Mouse (Mus musculus): ENCODE measurements around the gene Chst1. TPM values are rescaled to one million over a fixed set of nuclear protein-coding genes. Genes with fewer than 3 reads are reported as not detected.

The Chst1 gene
- 5.2 TPM in 2 replicates for polyA plus RNA-seq (2015; fragmentation: Nextera tagmentation; extraction: Ambion mirVana)

DNA sequence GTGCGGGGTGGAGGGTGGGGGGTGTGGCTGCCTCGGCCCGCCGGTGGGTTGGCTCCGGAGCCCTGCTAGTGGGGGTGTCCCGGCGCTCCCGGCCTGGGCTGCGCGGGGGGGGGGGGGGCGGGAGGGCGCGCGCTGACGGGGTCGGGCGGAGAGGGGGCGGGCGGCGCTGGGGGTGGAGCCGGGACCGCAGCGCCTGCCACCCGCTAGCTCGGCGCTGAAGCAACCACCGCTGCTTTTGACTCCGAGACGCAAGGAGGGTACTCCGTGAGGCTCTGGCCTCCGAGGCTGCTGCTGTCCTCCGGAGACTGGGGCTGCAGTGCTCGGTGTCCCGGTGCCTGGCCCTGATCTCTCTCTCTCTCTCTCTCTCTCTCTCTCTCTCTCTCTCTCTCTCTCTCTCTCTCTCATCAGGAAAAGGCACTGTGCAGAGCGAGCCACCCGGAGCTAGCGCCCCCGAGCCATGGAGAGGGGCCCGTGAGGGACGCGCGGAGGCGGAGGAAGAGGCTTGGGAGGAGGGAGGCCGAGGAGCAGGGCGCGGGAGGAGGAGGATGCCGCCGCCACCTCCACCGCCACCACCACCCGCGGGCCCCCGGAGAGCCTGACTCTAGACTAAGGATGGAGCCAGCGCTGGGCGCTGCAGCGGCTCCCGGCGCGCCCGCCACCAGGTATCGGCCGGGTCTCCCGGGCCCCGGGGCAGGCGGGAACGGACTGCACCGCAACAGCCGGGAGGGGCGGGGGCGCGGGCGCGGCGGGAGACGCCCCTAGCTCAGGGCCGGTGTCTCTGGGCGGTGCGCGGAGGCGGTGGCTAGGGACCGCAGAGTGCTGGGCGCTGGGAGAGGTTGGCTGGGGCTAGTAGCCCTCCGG is at the start of gene Chst1:
Gene Chst1, plus strand, starts transcription at position 221 of the 861 bp plus-strand sequence.
- WGBS: 0% methylated on average over 24 of the region's 82 CpGs
- TF ChIP-seq CTCF (IDR thresholded peaks at IDR 0.05) (no peak), EP300 (IDR thresholded peaks at IDR 0.05) (no peak)
- ATAC-seq (peak; percentile 59), DNase-seq (ENCODE audit: low spot score) (peak; percentile 47)
- peak within 1 kb of the TSS; percentile 87 for H3K4me2 ChIP-seq (replicated peaks; ENCODE audit: low read depth, low read length)
- H3K36me3 ChIP-seq (ENCODE audit: insufficient read depth, low read length): no peaks in the 10 kb centered on the region
- peaks cover 13% of the 10 kb centered on the region; the same call in 1 of the 2 replicates for H3K27me3 ChIP-seq (replicated peaks; ENCODE audit: insufficient read depth, low read length)
- no peaks in the 10 kb centered on the region for H3K4me1 ChIP-seq (ENCODE audit: insufficient read depth, low read depth, low read length)
- H3K9me3 ChIP-seq (ENCODE audit: low read length): no peaks in the 10 kb centered on the region
- peak within 1 kb of the TSS; percentile 54 for H3K4me3 ChIP-seq (ENCODE audit: low read depth, low read length)
- no peak within 1 kb of the TSS for H3K27ac ChIP-seq (ENCODE audit: low read length)
- peak within 1 kb of the TSS; percentile 23; the same call in 1 of the 2 replicates for H3K9ac ChIP-seq (replicated peaks; ENCODE audit: low read depth)

DNA sequence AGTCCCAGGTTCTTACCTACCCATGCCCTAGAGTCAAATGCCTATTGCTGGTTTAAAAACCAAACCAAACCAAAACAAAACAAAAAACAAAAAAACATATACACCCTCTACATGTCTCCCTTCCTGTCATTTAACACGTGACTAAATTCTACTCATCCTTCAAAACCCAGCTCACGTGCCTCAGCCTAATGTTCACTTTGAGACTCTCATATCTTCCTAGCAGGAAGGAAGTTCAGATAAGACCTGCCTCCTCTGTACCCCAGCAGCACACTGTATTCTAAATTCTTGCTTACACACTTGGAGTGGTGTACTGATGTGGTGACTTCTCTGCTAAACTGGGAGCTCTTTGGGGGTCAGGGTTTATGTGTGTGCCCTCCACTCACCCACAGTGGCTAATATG is 49.5 kb upstream of the Chst1 start:
- no peaks in the 10 kb centered on the region for H3K4me1 ChIP-seq (ENCODE audit: insufficient read depth, low read depth, low read length)
- no peaks in the 10 kb centered on the region for H3K27me3 ChIP-seq (replicated peaks; ENCODE audit: insufficient read depth, low read length)
- no peak overlapping the region for H3K4me2 ChIP-seq (replicated peaks; ENCODE audit: low read depth, low read length)
- H3K4me3 ChIP-seq (ENCODE audit: low read depth, low read length): no peak overlapping the region
- no peaks in the 10 kb centered on the region for H3K36me3 ChIP-seq (ENCODE audit: insufficient read depth, low read length)
- H3K27ac ChIP-seq (ENCODE audit: low read length): no peak overlapping the region
- 28% methylated on average over 2 of the region's 2 CpGs for WGBS
- TF ChIP-seq EP300 (IDR thresholded peaks at IDR 0.05) (no peak), CTCF (IDR thresholded peaks at IDR 0.05) (no peak)
- no peaks in the 10 kb centered on the region for H3K9me3 ChIP-seq (ENCODE audit: low read length)
- H3K9ac ChIP-seq (replicated peaks; ENCODE audit: low read depth): no peak overlapping the region
- no peak for ATAC-seq
- no peak for DNase-seq (ENCODE audit: low spot score)

- no peak for ATAC-seq
- Histone ChIP-seq H3K4me2 (replicated peaks; ENCODE audit: low read depth, low read length) (no peak overlapping the region), H3K9ac (replicated peaks; ENCODE audit: low read depth) (no peak overlapping the region), H3K27me3 (replicated peaks; ENCODE audit: insufficient read depth, low read length) (no peaks in the 10 kb centered on the region), H3K27ac (ENCODE audit: low read length) (no peak overlapping the region), H3K36me3 (ENCODE audit: insufficient read depth, low read length) (no peaks in the 10 kb centered on the region), H3K4me3 (ENCODE audit: low read depth, low read length) (no peak overlapping the region), H3K9me3 (ENCODE audit: low read length) (no peaks in the 10 kb centered on the region), H3K4me1 (ENCODE audit: insufficient read depth, low read depth, low read length) (no peaks in the 10 kb centered on the region)
- TF ChIP-seq CTCF (IDR thresholded peaks at IDR 0.05) (no peak), EP300 (IDR thresholded peaks at IDR 0.05) (no peak)
- DNase-seq (ENCODE audit: low spot score): no peak
These were observed 45.0 kb upstream of the Chst1 start for GRCm38 (mm10) chr2:92554536-92554935.

GRCm38 (mm10) chr2:92562930-92563329 is 36.6 kb upstream of the Chst1 start:
- DNase-seq (ENCODE audit: low spot score) (no peak), ATAC-seq (no peak)
- Histone ChIP-seq H3K9me3 (ENCODE audit: low read length) (peaks cover 5% of the 10 kb centered on the region; the same call in 1 of the 2 replicates), H3K27ac (ENCODE audit: low read length) (no peak overlapping the region), H3K27me3 (replicated peaks; ENCODE audit: insufficient read depth, low read length) (no peaks in the 10 kb centered on the region), H3K4me1 (ENCODE audit: insufficient read depth, low read depth, low read length) (no peaks in the 10 kb centered on the region), H3K4me2 (replicated peaks; ENCODE audit: low read depth, low read length) (no peak overlapping the region), H3K4me3 (ENCODE audit: low read depth, low read length) (no peak overlapping the region), H3K9ac (replicated peaks; ENCODE audit: low read depth) (no peak overlapping the region), H3K36me3 (ENCODE audit: insufficient read depth, low read length) (no peaks in the 10 kb centered on the region)
- TF ChIP-seq EP300 (IDR thresholded peaks at IDR 0.05): no peak
- TF ChIP-seq CTCF (IDR thresholded peaks at IDR 0.05): no peak
- WGBS: 58% methylated on average over 4 of the region's 4 CpGs

- Histone ChIP-seq H3K27me3 (replicated peaks; ENCODE audit: insufficient read depth, low read length) (no peaks in the 10 kb centered on the region), H3K9me3 (ENCODE audit: low read length) (0 out of 2 replicates have a peak, but pooled peaks cover under 1% of the 10 kb centered on the region), H3K4me1 (ENCODE audit: insufficient read depth, low read depth, low read length) (no peaks in the 10 kb centered on the region), H3K4me3 (ENCODE audit: low read depth, low read length) (no peak overlapping the region), H3K9ac (replicated peaks; ENCODE audit: low read depth) (no peak overlapping the region), H3K4me2 (replicated peaks; ENCODE audit: low read depth, low read length) (no peak overlapping the region), H3K36me3 (ENCODE audit: insufficient read depth, low read length) (no peaks in the 10 kb centered on the region), H3K27ac (ENCODE audit: low read length) (no peak overlapping the region)
- DNase-seq (ENCODE audit: low spot score) (no peak), ATAC-seq (no peak)
- WGBS: 64% methylated on average over 6 of the region's 6 CpGs
- TF ChIP-seq CTCF (IDR thresholded peaks at IDR 0.05) (no peak), EP300 (IDR thresholded peaks at IDR 0.05) (no peak)
These were observed 28.9 kb upstream of the Chst1 start for GRCm38 (mm10) chr2:92570623-92571022.

DNA sequence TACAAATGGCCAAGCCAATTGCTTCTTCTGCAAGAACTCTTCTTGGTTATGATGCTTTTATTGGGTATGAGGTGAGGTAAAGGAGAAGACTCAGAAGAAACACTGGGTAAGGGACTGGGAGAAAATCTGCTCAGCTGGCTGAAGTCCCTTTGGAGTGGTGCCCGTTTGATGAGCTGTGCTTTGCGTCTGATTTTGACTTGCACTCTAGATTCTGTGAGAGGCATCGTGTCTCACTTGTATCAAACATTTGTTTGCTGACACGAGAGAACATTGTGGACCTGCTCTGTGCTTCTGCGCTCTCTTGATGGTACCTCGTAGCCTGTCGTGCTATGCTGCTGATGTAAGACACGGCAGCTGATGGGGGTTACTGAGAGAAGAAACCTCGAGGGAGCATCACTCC is 21.7 kb upstream of the Chst1 start:
- TF ChIP-seq CTCF (IDR thresholded peaks at IDR 0.05): no peak
- no peak for TF ChIP-seq EP300 (IDR thresholded peaks at IDR 0.05)
- Histone ChIP-seq H3K4me3 (ENCODE audit: low read depth, low read length) (no peak overlapping the region), H3K4me1 (ENCODE audit: insufficient read depth, low read depth, low read length) (no peaks in the 10 kb centered on the region), H3K36me3 (ENCODE audit: insufficient read depth, low read length) (no peaks in the 10 kb centered on the region), H3K9me3 (ENCODE audit: low read length) (no peaks in the 10 kb centered on the region), H3K4me2 (replicated peaks; ENCODE audit: low read depth, low read length) (no peak overlapping the region), H3K27ac (ENCODE audit: low read length) (no peak overlapping the region), H3K9ac (replicated peaks; ENCODE audit: low read depth) (no peak overlapping the region), H3K27me3 (replicated peaks; ENCODE audit: insufficient read depth, low read length) (no peaks in the 10 kb centered on the region)
- no peak for DNase-seq (ENCODE audit: low spot score)
- 57% methylated on average over 9 of the region's 9 CpGs for WGBS
- ATAC-seq: no peak

Data from lung, postnatal 0 days (tissue).